In genomic region chr15:81858138-81858516, GRCm38 (mm10) we compare ENCODE assay signal across 8 mouse cellular contexts. TPM values are rescaled to one million over a fixed set of nuclear protein-coding genes. Genes with fewer than 3 reads are reported as not detected.
A peak's percentile ranks its signal among the peaks of the same experiment; 100 is the strongest.
DNase-seq lines count a peak whose midpoint lies in the region; ATAC-seq lines count a peak whose summit lies in the region.

No protein-coding gene starts in this region.

- peaks cover 21% of the 10 kb centered on the region for H3K36me3 ChIP-seq in embryonic facial prominence, embryonic 10.5 days (replicated peaks)
- no peaks in the 10 kb centered on the region for H3K36me3 ChIP-seq in midbrain, embryonic 11.5 days (ENCODE audit: control insufficient read depth, insufficient read depth, low read length)

- peak; percentile 97 for DNase-seq in adrenal gland, postnatal 10 days
- DNase-seq in embryonic facial prominence, embryonic 10.5 days (ENCODE audit: low spot score) = peak; percentile 94
- peak; percentile 99 for DNase-seq in heart, adult 11 months
- peak; percentile 92 for DNase-seq in kidney, adult 11 months
- peak; percentile 88 for DNase-seq in left cerebral cortex, postnatal 4 days
- peak; percentile 99 for DNase-seq in midbrain, embryonic 11.5 days (ENCODE audit: low spot score, missing footprints)
- peak; percentile 88 for DNase-seq in right cerebral cortex, postnatal 4 days
- DNase-seq in yolk sac, embryonic 10.5 days (ENCODE audit: low spot score) = peak; percentile 95

- peak; percentile 47; the same call in 1 of the 2 replicates for ATAC-seq in midbrain, embryonic 11.5 days (ENCODE audit: low FRiP score)

- no peaks in the 10 kb centered on the region for H3K27me3 ChIP-seq in embryonic facial prominence, embryonic 10.5 days (replicated peaks; ENCODE audit: low read depth, poor library complexity, severe bottlenecking)
- H3K27me3 ChIP-seq in midbrain, embryonic 11.5 days (ENCODE audit: control insufficient read depth, insufficient read depth, low read length) = no peaks in the 10 kb centered on the region

- peak overlapping the region; percentile 62 for H3K4me2 ChIP-seq in midbrain, embryonic 11.5 days

- peaks cover 37% of the 10 kb centered on the region for H3K4me1 ChIP-seq in embryonic facial prominence, embryonic 10.5 days
- peaks cover 18% of the 10 kb centered on the region for H3K4me1 ChIP-seq in midbrain, embryonic 11.5 days (ENCODE audit: control insufficient read depth, insufficient read depth, low read length)

- H3K27ac ChIP-seq in embryonic facial prominence, embryonic 10.5 days (replicated peaks) = peak overlapping the region; percentile 93
- peak overlapping the region; percentile 64; the same call in 1 of the 2 replicates for H3K27ac ChIP-seq in midbrain, embryonic 11.5 days (ENCODE audit: low read depth, low read length)

- no peaks in the 10 kb centered on the region for H3K9me3 ChIP-seq in embryonic facial prominence, embryonic 10.5 days
- no peaks in the 10 kb centered on the region for H3K9me3 ChIP-seq in midbrain, embryonic 11.5 days (ENCODE audit: control insufficient read depth, low read length)

- intact Hi-C loops in left cerebral cortex, postnatal 4 days (cut with DNase I) = no loop called here

- H3K4me3 ChIP-seq in embryonic facial prominence, embryonic 10.5 days = peak overlapping the region; percentile 89
- peak overlapping the region; percentile 63 for H3K4me3 ChIP-seq in midbrain, embryonic 11.5 days (ENCODE audit: low read depth, low read length)

- H3K9ac ChIP-seq in midbrain, embryonic 11.5 days (ENCODE audit: low read length) = peak overlapping the region; percentile 84

- WGBS in embryonic facial prominence, embryonic 10.5 days = under 1% methylated on average over 23 of the region's 23 CpGs
- under 1% methylated on average over 23 of the region's 23 CpGs for WGBS in midbrain, embryonic 11.5 days

RNA-seq across cellular contexts. Expression of gene Tob2, which starts 0.5 kb away (rescaled TPM):
- total RNA-seq in adrenal gland, postnatal 10 days (2021) = 100 to 1,000 TPM; 108 to 183 TPM
- polyA plus RNA-seq in embryonic facial prominence, embryonic 10.5 days (2016; fragmentation: Nextera tagmentation; extraction: Ambion mirVana) = 20.1 and 20.3 TPM in 2 replicates
- total RNA-seq in left cerebral cortex, postnatal 4 days (2021) = 10 to 100 TPM; 20.3 to 22.6 TPM
- polyA plus RNA-seq in midbrain, embryonic 11.5 days (2014; fragmentation: Nextera tagmentation; extraction: Ambion mirVana) = 10.4 and 12.9 TPM in 2 replicates

RNA-seq across cellular contexts. Expression of gene Phf5a, which starts 13.6 kb away (rescaled TPM):
- total RNA-seq in adrenal gland, postnatal 10 days (2021) = 10 to 100 TPM; 58.8 to 62.9 TPM
- 260 and 267 TPM in 2 replicates for polyA plus RNA-seq in embryonic facial prominence, embryonic 10.5 days (2016; fragmentation: Nextera tagmentation; extraction: Ambion mirVana)
- total RNA-seq in left cerebral cortex, postnatal 4 days (2021) = 10 to 100 TPM; 51.8 to 59.7 TPM
- 179 and 197 TPM in 2 replicates for polyA plus RNA-seq in midbrain, embryonic 11.5 days (2014; fragmentation: Nextera tagmentation; extraction: Ambion mirVana)

RNA-seq across cellular contexts. Expression of gene Aco2, which starts 14.0 kb away (rescaled TPM):
- 1,000 to 10,000 TPM; 2,299 to 2,557 TPM for total RNA-seq in adrenal gland, postnatal 10 days (2021)
- polyA plus RNA-seq in embryonic facial prominence, embryonic 10.5 days (2016; fragmentation: Nextera tagmentation; extraction: Ambion mirVana) = 153 TPM in 2 replicates
- total RNA-seq in left cerebral cortex, postnatal 4 days (2021) = 100 to 1,000 TPM; 273 to 304 TPM
- polyA plus RNA-seq in midbrain, embryonic 11.5 days (2014; fragmentation: Nextera tagmentation; extraction: Ambion mirVana) = 155 and 165 TPM in 2 replicates

RNA-seq across cellular contexts. Expression of gene Tef, which starts 55.9 kb away (rescaled TPM):
- 10 to 100 TPM; 68.4 to 74.1 TPM for total RNA-seq in adrenal gland, postnatal 10 days (2021)
- polyA plus RNA-seq in embryonic facial prominence, embryonic 10.5 days (2016; fragmentation: Nextera tagmentation; extraction: Ambion mirVana) = 15.9 and 16.0 TPM in 2 replicates
- 10 to 100 TPM; 68.1 to 69.6 TPM for total RNA-seq in left cerebral cortex, postnatal 4 days (2021)
- polyA plus RNA-seq in midbrain, embryonic 11.5 days (2014; fragmentation: Nextera tagmentation; extraction: Ambion mirVana) = 11.0 and 12.9 TPM in 2 replicates

Comparison
In these comparisons a context has a peak if more than half of its experiments do, and no peak if none do; other contexts are left out.
1. Peak in every context shown above with its lines: DNase-seq, ATAC-seq, H3K4me3 ChIP-seq and H3K27ac ChIP-seq.
2. RNA of gene Tob2, which starts 0.5 kb away (total RNA-seq): 108 to 183 TPM in adrenal gland, postnatal 10 days; 20.3 to 22.6 TPM in left cerebral cortex, postnatal 4 days; every median in the first group is over 4 times any median in the second.
3. RNA of gene Aco2, which starts 14.0 kb away (total RNA-seq): 2,299 to 2,557 TPM in adrenal gland, postnatal 10 days; 273 to 304 TPM in left cerebral cortex, postnatal 4 days; every median in the first group is over 4 times any median in the second.